37 mouse cellular contexts compared by ENCODE assay signal in genomic region chr7:45421194-45421593, GRCm38 (mm10). TPM values are rescaled to one million over a fixed set of nuclear protein-coding genes. Genes with fewer than 3 reads are reported as not detected.
"Had no signal": no experiment of that assay in that cellular context is flagged by ENCODE, and none has a peak within 500 bp of the region (broad histone marks: within the 10 kb centered on the region; RNA-seq: fewer than 3 reads in every experiment).

No protein-coding gene starts in this region.

- ATAC-seq: forebrain, embryonic 13.5 days; forebrain, embryonic 14.5 days; forebrain, embryonic 15.5 days; forebrain, embryonic 16.5 days; forebrain, postnatal 0 days had no signal

- DNase-seq: cerebellum, adult 8-10 months; cerebellum, adult 9-10 months; cerebellum, adult 9-11 months; cerebellum, postnatal 10 days; cerebellum, postnatal 14 days; cerebellum, postnatal 25 days; cerebellum, postnatal 36 days; embryo, embryonic 11 days; forebrain, postnatal 0 days; gastrocnemius, adult 2 months; gastrocnemius, postnatal 10 days; gastrocnemius, postnatal 14 days; gastrocnemius, postnatal 25 days; gastrocnemius, postnatal 36 days; heart, adult 11 months; heart, adult 18-20 months; heart, adult 2 months had no signal

- H3K9ac ChIP-seq: embryonic facial prominence, embryonic 12.5 days; embryonic facial prominence, embryonic 13.5 days; embryonic facial prominence, embryonic 15.5 days; forebrain, embryonic 12.5 days; forebrain, embryonic 13.5 days; forebrain, embryonic 15.5 days; forebrain, postnatal 0 days had no signal

- H3K4me1 ChIP-seq: forebrain, embryonic 13.5 days; forebrain, embryonic 15.5 days had no signal

- H3K9me3 ChIP-seq: embryonic facial prominence, embryonic 10.5 days; embryonic facial prominence, embryonic 12.5 days; embryonic facial prominence, embryonic 13.5 days; embryonic facial prominence, embryonic 15.5 days; forebrain, embryonic 10.5 days; forebrain, embryonic 12.5 days; forebrain, embryonic 13.5 days; forebrain, embryonic 15.5 days had no signal

- H3K4me2 ChIP-seq: embryonic facial prominence, embryonic 12.5 days; embryonic facial prominence, embryonic 15.5 days; forebrain, embryonic 12.5 days; forebrain, embryonic 13.5 days; forebrain, embryonic 15.5 days had no signal

- H3K4me3 ChIP-seq: embryonic facial prominence, embryonic 10.5 days; embryonic facial prominence, embryonic 12.5 days; embryonic facial prominence, embryonic 13.5 days; embryonic facial prominence, embryonic 15.5 days; erythroblast, embryonic 14.5 days; forebrain, embryonic 10.5 days; forebrain, embryonic 12.5 days; forebrain, embryonic 13.5 days; forebrain, embryonic 15.5 days; gastrocnemius, adult 2 months; heart, adult 2 months had no signal

- H3K27ac ChIP-seq: embryonic facial prominence, embryonic 10.5 days; embryonic facial prominence, embryonic 12.5 days; embryonic facial prominence, embryonic 13.5 days; embryonic facial prominence, embryonic 15.5 days; forebrain, embryonic 10.5 days; forebrain, embryonic 12.5 days; forebrain, embryonic 13.5 days; forebrain, embryonic 15.5 days; gastrocnemius, adult 2 months; heart, adult 2 months had no signal

RNA-seq across cellular contexts. Expression of gene Lhb, which starts 0.6 kb away (rescaled TPM):
- total RNA-seq: common myeloid progenitor, adult 5-6 weeks; gastrocnemius, postnatal 10 days; gastrocnemius, postnatal 4 days; granulocyte monocyte progenitor cell, adult 5-6 weeks; heart, adult 18-20 months; heart, adult 2 months; heart, adult 8-10 months had no signal
- polyA plus RNA-seq: embryonic facial prominence, embryonic 11.5 days; erythroblast, embryonic 14.5 days; forebrain, embryonic 10.5 days; forebrain, embryonic 11.5 days; frontal cortex, adult 2 months had no signal

RNA-seq across cellular contexts. Expression of gene Ntf5, which starts 7.7 kb away (rescaled TPM):
- total RNA-seq: common myeloid progenitor, adult 5-6 weeks; granulocyte monocyte progenitor cell, adult 5-6 weeks had no signal
- polyA plus RNA-seq: erythroblast, embryonic 14.5 days; forebrain, embryonic 13.5 days; forebrain, embryonic 14.5 days; forebrain, embryonic 15.5 days had no signal

RNA-seq across cellular contexts. Expression of gene Kcna7, which starts 15.7 kb away (rescaled TPM):
- total RNA-seq: common myeloid progenitor, adult 5-6 weeks; granulocyte monocyte progenitor cell, adult 5-6 weeks had no signal
- polyA plus RNA-seq: cortical plate, adult 2 months; embryonic facial prominence, embryonic 10.5 days; embryonic facial prominence, embryonic 11.5 days; embryonic facial prominence, embryonic 12.5 days; embryonic facial prominence, embryonic 13.5 days; embryonic facial prominence, embryonic 14.5 days; erythroblast, embryonic 14.5 days; forebrain, embryonic 10.5 days; forebrain, embryonic 11.5 days; forebrain, embryonic 12.5 days; forebrain, embryonic 13.5 days; forebrain, embryonic 14.5 days; forebrain, embryonic 15.5 days; forebrain, embryonic 16.5 days; forebrain, postnatal 0 days; frontal cortex, adult 2 months had no signal
